Mouse (Mus musculus) liver, embryonic 14.5 days (tissue): ENCODE results near the gene Wnt3a. TPM values are rescaled to one million over a fixed set of nuclear protein-coding genes. Genes with fewer than 3 reads are reported as not detected.

Experiments
- ATAC-seq: fragments of 200-750 bp; cut with Nextera tagmentation; 2 replicates; pipeline ENCODE4 v1.8.0; 2017; ENCODE audit warnings: moderate number of reproducible peaks, mild to moderate bottlenecking, moderate library complexity; ENCODE audit not compliant: insufficient read depth
- DNase-seq, 3 experiments: peaks; one replicate each; pipeline ENCODE4 v3.0.0-alpha.2; 2012 to 2013; ENCODE audit warnings: low read depth in 3 of 3, low spot score in 3 of 3
- H3K27ac ChIP-seq: fragments of 300-500 bp; sonication (generic); 2 replicates; pipeline ENCODE4 v1.5.1; 2014; ENCODE audit warnings: moderate library complexity, mild to moderate bottlenecking, control low read depth, inconsistent platforms
- H3K27me3 ChIP-seq: fragments of 300-500 bp; sonication (generic); 2 replicates; pipeline ENCODE4 v1.6.1; 2014; ENCODE audit warnings: mild to moderate bottlenecking, low read length, moderate library complexity; ENCODE audit not compliant: control insufficient read depth, insufficient read depth
- H3K36me3 ChIP-seq: fragments of 300-500 bp; sonication (generic); replicated peaks from 2 replicates; pipeline ENCODE4 v1.6.1; 2014; ENCODE audit warnings: low read depth; ENCODE audit not compliant: control insufficient read depth, insufficient read depth
- H3K4me1 ChIP-seq, 2 experiments: fragments of 200-500 bp in 1 of 2; fragments of 300-500 bp in 1 of 2; sonication (generic) in 1 of 2; replicated peaks; 2 replicates each; pipeline ENCODE4 v1.6.1; 2012 to 2014; ENCODE audit warnings: antibody characterized with exemption in 1 of 2, inconsistent platforms in 1 of 2, low read length in 1 of 2; ENCODE audit not compliant: control insufficient read depth in 2 of 2, insufficient read depth in 2 of 2
- H3K4me2 ChIP-seq: fragments of 300-500 bp; sonication (generic); 2 replicates; pipeline ENCODE4 v1.6.1; 2014; ENCODE audit warnings: low read depth, mild to moderate bottlenecking, control low read depth, moderate library complexity
- H3K4me3 ChIP-seq, 2 experiments: fragments of 200-500 bp in 1 of 2; fragments of 300-500 bp in 1 of 2; sonication (generic) in 1 of 2; 2 replicates each; pipeline ENCODE4 v1.5.1; 2012 to 2014; ENCODE audit warnings: low read depth in 2 of 2, low read length in 2 of 2, mild to moderate bottlenecking in 2 of 2, control low read depth in 1 of 2, inconsistent platforms in 1 of 2, moderate library complexity in 1 of 2; ENCODE audit not compliant: insufficient read depth in 1 of 2
- H3K9ac ChIP-seq: fragments of 300-500 bp; sonication (generic); replicated peaks from 2 replicates; pipeline ENCODE4 v1.6.1; 2014; ENCODE audit warnings: mild to moderate bottlenecking, control low read depth, moderate library complexity
- H3K9me3 ChIP-seq: fragments of 300-500 bp; sonication (generic); 2 replicates; pipeline ENCODE4 v1.6.1; 2016; ENCODE audit warnings: low read length, mixed read lengths; ENCODE audit not compliant: control insufficient read depth
- CTCF ChIP-seq: IDR thresholded peaks from 2 replicates; pipeline ENCODE4 v1.5.1; 2016; ENCODE audit warnings: antibody characterized with exemption, low read depth, control low read depth
- EP300 ChIP-seq: IDR thresholded peaks from 2 replicates; pipeline ENCODE4 v1.6.1; 2016; ENCODE audit warnings: antibody characterized with exemption, low read depth
- WGBS: fragments of 180-500 bp; shearing (Covaris S2); extraction: QIAGEN DNeasy Blood & Tissue Kit; methylation state at CpG from one replicate; pipeline ENCODE4 v1.1.7; 2014; ENCODE audit not compliant: insufficient replicate concordance; 5-methylcytosine and 5-hydroxymethylcytosine counted together
- polyA plus RNA-seq, 2 experiments: library from polyadenylated mRNA; depleted of rRNA in 1 of 2; stranded (reverse) in 1 of 2; unstranded in 1 of 2; fragments of >200 nt; fragmentation: Nextera tagmentation in 1 of 2; extraction: Ambion mirVana in 1 of 2; gene quantifications; 2 replicates each; pipeline versions ENCODE4 v1.2.1 to v1.2.3; 2012 to 2014

The Wnt3a gene
- polyA plus RNA-seq, 2 experiments = 0.01 TPM; not detected in 1

DNA sequence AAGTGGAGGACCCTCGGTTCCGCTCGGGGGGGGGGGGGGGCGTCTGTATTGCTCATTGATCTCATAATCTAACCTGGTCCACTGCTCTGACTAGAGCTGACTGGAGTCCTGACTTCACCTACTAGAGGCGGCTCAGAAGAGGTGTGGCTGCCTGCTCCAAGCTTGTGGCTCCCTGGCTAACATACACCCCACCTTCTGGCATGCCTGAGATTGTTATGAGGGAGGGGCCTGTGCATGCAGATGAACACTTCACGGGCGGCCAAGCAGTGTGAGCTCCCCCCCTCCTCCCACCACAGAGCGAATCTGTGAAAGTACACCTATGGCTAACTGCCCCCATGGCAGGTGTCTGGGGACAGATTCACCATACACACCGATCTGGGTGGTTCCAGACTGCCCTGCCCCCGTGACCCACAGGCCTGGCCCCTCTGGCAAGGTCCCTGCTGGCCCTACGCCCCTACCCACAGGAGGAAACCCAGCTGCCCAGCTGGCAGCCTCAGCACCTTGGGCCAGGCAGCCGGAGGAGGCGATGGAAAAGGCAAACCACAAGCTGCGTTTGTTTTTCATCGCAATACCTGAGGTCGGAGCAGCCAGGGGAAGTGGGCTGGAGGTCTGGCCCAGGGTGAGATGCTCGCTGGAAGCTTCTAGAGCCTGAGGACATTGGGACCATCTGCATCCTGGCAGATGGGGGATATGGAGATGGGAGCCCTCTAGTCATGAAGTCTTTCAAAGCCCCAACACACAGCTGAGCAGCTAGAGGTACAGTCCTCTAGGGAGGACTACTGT, 22.7 kb upstream of the Wnt3a start:
- no peak for DNase-seq
- WGBS = 50% methylated on average over 17 of the region's 17 CpGs
- ATAC-seq = no peak
- TF ChIP-seq EP300 (no peak), CTCF (no peak)
- Histone ChIP-seq H3K4me3 (no peak overlapping the region), H3K27me3 (peaks cover 13% of the 10 kb centered on the region), H3K4me2 (no peak overlapping the region), H3K9me3 (no peaks in the 10 kb centered on the region), H3K4me1 (no peaks in the 10 kb centered on the region), H3K9ac (no peak overlapping the region), H3K36me3 (no peaks in the 10 kb centered on the region), H3K27ac (no peak overlapping the region)

DNA sequence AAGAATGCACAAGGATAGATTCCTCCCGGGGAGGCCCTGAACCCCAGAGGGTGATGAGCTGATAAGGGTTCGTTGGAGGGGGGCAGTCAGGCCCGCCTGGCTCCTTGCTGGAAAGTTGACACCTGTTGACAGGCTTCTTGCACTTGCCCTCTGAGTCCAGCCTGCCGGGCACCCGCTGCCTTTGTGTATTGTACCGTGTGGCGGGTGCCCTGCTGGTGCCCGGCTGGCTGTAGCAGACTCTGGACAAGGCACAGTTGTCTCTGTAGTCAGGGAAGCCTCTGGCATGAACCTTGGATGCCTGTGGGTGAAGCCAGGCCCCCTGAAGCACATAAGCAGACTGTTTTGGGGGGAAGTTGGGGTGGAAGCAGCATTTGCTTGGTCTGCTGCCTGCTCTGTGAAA, 21.9 kb upstream of the Wnt3a start:
- DNase-seq (no peak), ATAC-seq (no peak)
- H3K9me3 ChIP-seq = no peaks in the 10 kb centered on the region
- H3K27ac ChIP-seq = no peak overlapping the region
- no peak overlapping the region for H3K9ac ChIP-seq
- H3K36me3 ChIP-seq = no peaks in the 10 kb centered on the region
- H3K27me3 ChIP-seq = peaks cover 20% of the 10 kb centered on the region
- no peak overlapping the region for H3K4me2 ChIP-seq
- H3K4me1 ChIP-seq = no peaks in the 10 kb centered on the region
- WGBS = 55% methylated on average over 8 of the region's 8 CpGs
- no peak for TF ChIP-seq EP300
- TF ChIP-seq CTCF = no peak
- no peak overlapping the region for H3K4me3 ChIP-seq

DNA sequence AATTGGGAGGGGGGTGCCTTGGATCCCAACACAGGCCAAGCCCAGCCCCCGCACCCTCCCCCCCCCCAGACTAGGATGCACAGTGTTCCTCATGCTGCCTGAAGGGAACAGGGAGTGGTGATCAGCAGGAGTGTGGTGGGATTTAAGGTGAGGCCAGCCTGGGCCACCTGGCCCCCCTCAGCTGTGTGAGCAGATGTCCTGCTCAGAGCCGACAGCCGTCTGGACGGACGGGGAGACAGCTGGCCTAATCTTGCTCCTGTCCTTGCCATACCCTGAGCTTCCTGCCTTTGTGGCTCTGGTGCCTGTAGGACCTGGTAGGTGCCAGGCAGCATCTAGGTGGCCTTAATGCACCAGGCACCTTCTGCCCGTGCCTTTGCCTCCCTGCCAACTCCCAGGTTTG, 21.5 kb upstream of the Wnt3a start:
- Histone ChIP-seq H3K4me3 (no peak overlapping the region), H3K9me3 (no peaks in the 10 kb centered on the region), H3K9ac (no peak overlapping the region), H3K27me3 (peaks cover 25% of the 10 kb centered on the region), H3K4me2 (no peak overlapping the region), H3K27ac (no peak overlapping the region), H3K4me1 (no peaks in the 10 kb centered on the region), H3K36me3 (no peaks in the 10 kb centered on the region)
- no peak for ATAC-seq
- WGBS = 47% methylated on average over 6 of the region's 6 CpGs
- TF ChIP-seq EP300 (no peak), CTCF (no peak)
- no peak for DNase-seq

DNA sequence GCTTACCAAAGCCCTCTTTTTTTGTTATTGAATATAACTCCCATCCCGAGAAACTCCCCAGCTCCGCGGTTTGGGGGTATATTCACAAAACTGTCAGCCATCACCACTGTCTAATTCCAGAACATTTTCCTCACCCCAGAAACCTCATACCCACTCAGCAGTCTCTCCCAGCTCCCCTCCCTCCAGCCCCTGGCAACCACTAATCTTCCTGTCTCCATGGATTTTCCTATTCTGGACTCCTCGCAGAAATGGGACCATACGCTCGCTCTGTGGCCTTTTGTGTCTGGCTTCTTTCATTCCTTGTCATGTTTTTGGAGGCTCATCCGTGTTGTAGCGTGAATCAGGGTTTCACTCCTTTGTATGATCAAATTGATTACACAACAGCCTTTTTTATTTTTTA, 19.4 kb upstream of the Wnt3a start:
- Histone ChIP-seq H3K4me3 (no peak overlapping the region), H3K4me2 (no peak overlapping the region), H3K9ac (no peak overlapping the region), H3K27me3 (peaks cover 46% of the 10 kb centered on the region), H3K4me1 (no peaks in the 10 kb centered on the region), H3K36me3 (no peaks in the 10 kb centered on the region), H3K9me3 (no peaks in the 10 kb centered on the region), H3K27ac (no peak overlapping the region)
- WGBS = 51% methylated on average over 8 of the region's 8 CpGs
- DNase-seq = no peak
- no peak for ATAC-seq
- no peak for TF ChIP-seq EP300
- TF ChIP-seq CTCF = no peak

DNA sequence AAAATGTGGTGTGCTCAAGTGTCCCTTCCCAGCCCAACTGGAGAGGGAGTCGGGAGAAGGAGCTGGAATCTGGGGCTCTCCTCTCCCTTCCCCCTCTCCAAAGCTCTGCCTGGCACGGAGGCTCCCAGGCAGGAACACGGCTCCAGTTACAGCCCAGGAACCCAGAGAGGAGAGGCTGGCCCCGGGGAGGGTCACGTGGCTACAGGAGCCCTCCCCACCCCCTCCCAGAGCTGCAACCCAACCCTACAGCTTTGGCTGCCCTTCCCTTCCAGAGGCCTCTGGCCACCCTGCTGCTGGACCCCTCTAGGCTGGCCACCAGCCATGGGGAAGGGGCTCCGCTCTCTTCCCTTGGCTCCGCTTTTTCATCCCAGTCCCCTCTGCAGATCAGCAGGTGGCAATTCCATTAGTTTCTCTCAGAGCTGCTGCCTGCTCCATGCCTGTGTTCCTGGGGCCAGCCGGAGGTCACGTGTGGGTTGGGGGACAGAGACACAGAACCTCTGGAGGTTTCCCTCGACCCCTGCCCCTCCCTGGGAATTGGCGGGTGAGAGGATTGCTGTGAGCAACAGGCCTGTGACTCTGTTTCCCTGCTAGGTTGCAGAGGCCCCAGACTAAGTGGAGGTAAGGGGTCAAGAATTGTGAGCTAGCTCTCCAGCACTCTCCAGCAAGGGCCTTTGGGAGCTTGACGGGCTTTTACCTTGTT, 18.7 kb upstream of the Wnt3a start:
- Histone ChIP-seq H3K4me2 (no peak overlapping the region), H3K27me3 (peaks cover 53% of the 10 kb centered on the region), H3K9me3 (no peaks in the 10 kb centered on the region), H3K4me1 (no peaks in the 10 kb centered on the region), H3K9ac (no peak overlapping the region), H3K27ac (no peak overlapping the region), H3K36me3 (no peaks in the 10 kb centered on the region), H3K4me3 (no peak overlapping the region)
- ATAC-seq = no peak
- 21% methylated on average over 12 of the region's 12 CpGs for WGBS
- DNase-seq = no peak
- TF ChIP-seq EP300 = no peak
- no peak for TF ChIP-seq CTCF
